Mouse (Mus musculus) intestine, embryonic 16.5 days (tissue): Measurements from ENCODE around the gene Fgfr2. TPM values are rescaled to one million over a fixed set of nuclear protein-coding genes. Genes with fewer than 3 reads are reported as not detected.
A peak's percentile ranks its signal among the peaks of the same experiment; 100 is the strongest.

ENCODE experiments used
- ATAC-seq: fragments of 200-750 bp; cut with Nextera tagmentation; 2 replicates; pipeline ENCODE4 v1.8.0; 2017; ENCODE audit warnings: moderate TSS enrichment, moderate library complexity
- H3K27ac ChIP-seq: fragments of 300-500 bp; sonication (generic); 2 replicates; pipeline ENCODE4 v1.5.1; 2014; ENCODE audit warnings: mild to moderate bottlenecking, low read length
- H3K27me3 ChIP-seq: fragments of 300-500 bp; sonication (generic); replicated peaks from 2 replicates; pipeline ENCODE4 v1.6.1; 2014; ENCODE audit warnings: low read length, control low read depth, mixed read lengths; ENCODE audit not compliant: control insufficient read depth, insufficient read depth
- H3K36me3 ChIP-seq: fragments of 300-500 bp; sonication (generic); 2 replicates; pipeline ENCODE4 v1.6.1; 2014; ENCODE audit warnings: low read length, control low read depth; ENCODE audit not compliant: control insufficient read depth, insufficient read depth
- H3K4me1 ChIP-seq: fragments of 300-500 bp; sonication (generic); 2 replicates; pipeline ENCODE4 v1.6.1; 2014; ENCODE audit warnings: low read length, control low read depth, mixed read lengths; ENCODE audit not compliant: control insufficient read depth, insufficient read depth
- H3K4me2 ChIP-seq: fragments of 300-500 bp; sonication (generic); 2 replicates; pipeline ENCODE4 v1.6.1; 2014; ENCODE audit warnings: low read depth, low read length, control low read depth
- H3K4me3 ChIP-seq: fragments of 300-500 bp; sonication (generic); 2 replicates; pipeline ENCODE4 v1.5.1; 2014; ENCODE audit warnings: mild to moderate bottlenecking, low read length
- H3K9ac ChIP-seq: fragments of 300-500 bp; sonication (generic); 2 replicates; pipeline ENCODE4 v1.6.1; 2014; ENCODE audit warnings: low read depth, low read length
- H3K9me3 ChIP-seq: fragments of 300-500 bp; sonication (generic); 2 replicates; pipeline ENCODE4 v1.6.1; 2016; ENCODE audit warnings: low read length, control low read depth; ENCODE audit not compliant: control insufficient read depth
- WGBS: fragments of 180-500 bp; shearing (Covaris S2); extraction: QIAGEN DNeasy Blood & Tissue Kit; methylation state at CpG from one replicate; pipeline ENCODE4 v1.1.7; 2014; 5-methylcytosine and 5-hydroxymethylcytosine counted together
- polyA plus RNA-seq: library from polyadenylated mRNA; unstranded; fragments of >200 nt; fragmentation: Nextera tagmentation; extraction: Ambion mirVana; gene quantifications from 2 replicates; pipeline ENCODE4 v1.2.1, GENCODE M21; 2015

Gene Fgfr2
- polyA plus RNA-seq, 1 experiment from 2014 or later = 47.3 TPM

DNA sequence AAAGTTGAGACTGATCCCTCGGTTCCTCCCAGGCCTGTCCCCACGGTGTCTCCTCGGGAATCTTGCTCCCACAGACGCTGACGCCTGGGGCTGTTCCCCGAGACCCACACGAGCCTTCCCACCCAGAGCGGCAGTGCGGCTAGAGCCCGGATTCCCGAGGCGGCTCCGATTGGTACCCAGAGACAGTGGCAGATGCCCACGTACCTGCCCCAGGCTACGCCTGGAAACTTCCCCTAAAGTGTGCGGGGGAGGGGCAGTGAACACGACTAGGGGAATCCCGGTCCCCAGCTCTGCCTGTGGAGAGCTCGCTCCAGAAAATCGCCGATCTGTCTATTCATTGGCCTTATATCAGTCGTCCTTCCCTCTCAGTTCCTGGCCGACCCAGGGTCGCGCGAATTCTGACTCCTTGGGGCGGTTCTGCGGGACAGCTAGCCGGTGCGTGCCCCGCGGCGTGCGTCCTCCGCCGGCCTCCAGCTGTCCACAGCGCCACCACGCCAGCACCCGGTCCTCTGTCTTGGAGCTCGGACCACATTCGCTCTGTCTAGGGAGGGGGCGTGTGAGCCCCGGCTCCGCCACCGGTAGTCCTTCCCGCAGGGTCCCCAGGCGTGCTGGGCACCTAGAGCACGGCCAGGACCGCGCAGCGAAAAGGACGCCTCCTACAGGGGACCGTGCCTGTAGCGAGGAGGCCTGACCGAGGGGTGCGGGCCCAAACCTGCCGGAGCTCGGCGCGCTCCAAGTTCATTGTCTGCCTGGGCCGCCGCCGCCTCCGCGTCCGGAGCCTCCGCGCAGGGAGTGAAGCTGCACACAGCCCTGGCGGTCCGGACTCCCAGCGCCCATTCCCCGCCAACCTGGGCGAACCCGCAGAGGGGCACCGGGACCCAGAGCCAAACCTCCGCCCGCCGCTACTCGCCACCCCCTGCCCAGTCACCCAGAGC lies 806.8 kb downstream of the Fgfr2 start:
- Histone ChIP-seq H3K9ac (peak overlapping the region; percentile 89), H3K27ac (peak overlapping the region; percentile 92), H3K4me2 (peak overlapping the region; percentile 90), H3K4me1 (peaks cover 31% of the 10 kb centered on the region), H3K9me3 (no peaks in the 10 kb centered on the region), H3K36me3 (no peaks in the 10 kb centered on the region), H3K27me3 (no peaks in the 10 kb centered on the region), H3K4me3 (peak overlapping the region; percentile 84)
- ATAC-seq = peak; percentile 66
- under 1% methylated on average over 79 of the region's 79 CpGs for WGBS

DNA sequence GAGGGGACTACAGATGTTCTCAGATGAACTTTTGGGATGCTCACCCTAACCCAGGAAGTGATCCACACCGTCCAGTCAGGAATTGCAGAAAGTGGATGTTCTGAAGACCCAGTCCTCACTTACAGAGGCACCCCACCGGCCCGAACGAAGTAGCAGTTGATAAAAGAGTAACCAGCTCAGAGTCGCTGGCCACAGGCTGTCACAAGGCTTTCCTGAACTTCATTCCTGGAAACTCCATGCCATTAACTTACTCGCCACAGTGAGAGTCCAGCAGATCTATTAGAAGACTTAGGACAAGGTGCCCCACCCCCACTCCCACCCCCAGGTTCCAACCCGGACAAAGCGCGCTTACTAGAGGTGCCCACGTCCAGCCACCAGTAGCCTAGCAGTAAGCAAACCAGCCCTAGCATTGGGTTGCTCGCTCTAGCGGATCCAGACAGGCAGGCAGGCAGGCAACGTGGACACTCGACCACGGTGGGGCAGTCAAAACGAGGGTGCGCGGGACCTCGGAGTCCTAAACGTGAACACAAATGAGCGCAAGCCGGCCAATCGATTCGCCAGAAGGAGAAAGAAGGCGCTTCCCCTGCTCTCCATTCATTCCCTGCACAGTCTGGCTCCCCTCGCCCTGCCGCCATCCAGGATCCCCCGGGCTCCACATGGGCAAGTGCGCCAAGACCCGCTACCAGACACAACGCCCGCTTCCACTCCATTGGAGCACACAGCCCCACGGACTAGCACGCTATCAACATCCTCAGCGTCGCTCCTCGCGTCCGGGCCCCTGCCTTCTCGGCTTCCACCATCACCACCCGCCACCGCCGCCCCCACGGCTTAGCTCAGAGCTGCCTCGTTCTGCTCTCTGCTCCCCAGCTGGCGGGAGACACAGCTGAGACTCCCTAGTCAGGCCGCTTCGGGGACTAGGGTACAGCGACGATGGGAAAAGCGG lies 807.7 kb downstream of the Fgfr2 start:
- Histone ChIP-seq H3K4me1 (peaks cover 31% of the 10 kb centered on the region), H3K9ac (peak overlapping the region; percentile 89), H3K36me3 (no peaks in the 10 kb centered on the region), H3K4me3 (peak overlapping the region; percentile 84), H3K27ac (peak overlapping the region; percentile 92), H3K27me3 (no peaks in the 10 kb centered on the region), H3K9me3 (no peaks in the 10 kb centered on the region), H3K4me2 (peak overlapping the region; percentile 90)
- ATAC-seq = peak; percentile 39
- 2% methylated on average over 51 of the region's 51 CpGs for WGBS

DNA sequence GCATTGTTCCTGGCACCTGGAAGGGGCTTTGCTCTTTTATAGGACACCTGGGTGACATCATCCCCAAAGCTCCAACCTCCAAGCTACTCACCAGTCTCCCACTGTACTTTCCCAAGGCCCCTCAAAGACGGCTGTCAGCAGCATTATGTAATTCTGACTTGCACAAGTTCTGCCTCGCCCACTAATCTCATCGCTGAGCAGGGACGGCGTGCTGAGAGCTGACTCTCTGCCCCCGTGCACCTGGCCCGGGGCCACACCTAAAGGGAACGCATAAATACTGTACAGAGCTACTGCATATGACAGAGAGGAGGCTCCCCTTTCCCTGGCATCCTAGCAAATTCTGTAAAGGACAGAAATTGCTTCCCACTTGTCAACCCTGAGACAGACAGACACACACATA lies 810.8 kb downstream of the Fgfr2 start:
- H3K27ac ChIP-seq = 0 out of 2 replicates have a peak overlapping the region, but pooled peaks have one; percentile 2
- H3K4me3 ChIP-seq = no peak overlapping the region
- H3K4me2 ChIP-seq = peak overlapping the region; percentile 13; the same call in 1 of the 2 replicates
- ATAC-seq = peak; percentile 32
- H3K9me3 ChIP-seq = no peaks in the 10 kb centered on the region
- no peaks in the 10 kb centered on the region for H3K36me3 ChIP-seq
- H3K4me1 ChIP-seq = peaks cover 54% of the 10 kb centered on the region
- H3K9ac ChIP-seq = peak overlapping the region; percentile 34; the same call in 1 of the 2 replicates
- no peaks in the 10 kb centered on the region for H3K27me3 ChIP-seq
- 24% methylated on average over 8 of the region's 8 CpGs for WGBS

DNA sequence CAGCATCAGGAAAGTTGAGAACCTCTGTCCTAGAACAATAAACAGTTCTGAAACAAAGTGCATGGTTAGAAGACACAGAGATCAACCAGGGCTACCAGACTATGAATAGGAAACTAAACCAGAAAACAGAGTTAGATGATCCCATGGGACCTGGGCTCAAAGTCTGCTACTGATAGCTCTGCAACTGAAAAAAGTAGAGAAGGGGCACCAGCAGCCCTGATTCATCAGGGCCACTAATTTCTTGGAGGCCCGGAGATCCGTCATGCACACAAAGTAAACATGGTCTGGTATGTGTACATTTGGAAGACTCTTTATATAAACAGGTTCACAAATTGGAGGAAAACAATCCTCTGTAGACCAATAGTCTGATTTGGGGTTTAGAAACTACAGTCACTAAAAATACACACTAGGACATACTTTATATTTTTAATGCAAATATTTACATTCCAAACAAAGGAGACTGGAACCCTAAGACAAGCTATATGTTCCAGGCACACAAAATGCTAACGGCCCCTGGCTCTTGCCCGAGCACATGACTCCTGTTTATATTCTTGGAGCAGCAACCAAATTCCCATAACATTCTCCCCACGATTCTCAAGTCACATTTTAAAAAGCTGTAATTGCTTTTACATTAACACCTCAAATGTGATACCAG lies 814.5 kb downstream of the Fgfr2 start:
- peak overlapping the region; percentile 74 for H3K27ac ChIP-seq
- H3K27me3 ChIP-seq = no peaks in the 10 kb centered on the region
- H3K4me3 ChIP-seq = no peak overlapping the region
- H3K4me1 ChIP-seq = peaks cover 59% of the 10 kb centered on the region
- no peaks in the 10 kb centered on the region for H3K9me3 ChIP-seq
- ATAC-seq = peak; percentile 66
- WGBS = 24% methylated on average over 5 of the region's 5 CpGs
- H3K36me3 ChIP-seq = no peaks in the 10 kb centered on the region
- H3K9ac ChIP-seq = no peak overlapping the region
- peak overlapping the region; percentile 1; the same call in 1 of the 2 replicates for H3K4me2 ChIP-seq

DNA sequence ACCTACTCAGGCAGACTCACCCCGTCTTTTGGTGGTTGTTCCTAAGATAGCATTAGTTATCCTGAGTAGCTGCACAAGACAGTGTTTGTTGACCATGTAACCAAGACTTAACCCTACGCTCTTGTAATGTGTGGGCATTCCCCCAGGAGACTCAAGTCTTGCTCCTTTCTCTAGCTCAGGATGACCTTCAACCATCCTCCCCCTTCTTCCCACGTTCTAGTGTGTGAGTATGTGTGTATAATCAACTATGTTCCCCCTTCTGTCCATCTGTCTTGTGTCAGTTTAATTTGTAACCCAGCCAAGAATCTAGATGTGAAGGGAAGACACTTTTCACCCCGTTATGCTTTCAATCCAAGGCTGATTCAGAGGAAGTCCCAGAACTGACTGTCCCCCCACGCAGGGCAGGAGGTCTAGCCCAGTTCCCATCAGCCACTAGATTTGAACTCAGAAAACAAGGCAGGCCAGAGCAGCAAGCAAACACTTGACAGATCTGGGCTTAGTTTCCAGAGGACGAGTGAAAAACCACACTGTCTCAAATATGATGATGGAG lies 815.4 kb downstream of the Fgfr2 start:
- Histone ChIP-seq H3K36me3 (no peaks in the 10 kb centered on the region), H3K9ac (no peak overlapping the region), H3K4me2 (no peak overlapping the region), H3K27ac (peak overlapping the region; percentile 74), H3K9me3 (no peaks in the 10 kb centered on the region), H3K27me3 (no peaks in the 10 kb centered on the region), H3K4me3 (no peak overlapping the region), H3K4me1 (peaks cover 53% of the 10 kb centered on the region)
- WGBS = 48% methylated on average over 6 of the region's 6 CpGs
- ATAC-seq = peak; percentile 18; the same call in 1 of the 2 replicates

DNA sequence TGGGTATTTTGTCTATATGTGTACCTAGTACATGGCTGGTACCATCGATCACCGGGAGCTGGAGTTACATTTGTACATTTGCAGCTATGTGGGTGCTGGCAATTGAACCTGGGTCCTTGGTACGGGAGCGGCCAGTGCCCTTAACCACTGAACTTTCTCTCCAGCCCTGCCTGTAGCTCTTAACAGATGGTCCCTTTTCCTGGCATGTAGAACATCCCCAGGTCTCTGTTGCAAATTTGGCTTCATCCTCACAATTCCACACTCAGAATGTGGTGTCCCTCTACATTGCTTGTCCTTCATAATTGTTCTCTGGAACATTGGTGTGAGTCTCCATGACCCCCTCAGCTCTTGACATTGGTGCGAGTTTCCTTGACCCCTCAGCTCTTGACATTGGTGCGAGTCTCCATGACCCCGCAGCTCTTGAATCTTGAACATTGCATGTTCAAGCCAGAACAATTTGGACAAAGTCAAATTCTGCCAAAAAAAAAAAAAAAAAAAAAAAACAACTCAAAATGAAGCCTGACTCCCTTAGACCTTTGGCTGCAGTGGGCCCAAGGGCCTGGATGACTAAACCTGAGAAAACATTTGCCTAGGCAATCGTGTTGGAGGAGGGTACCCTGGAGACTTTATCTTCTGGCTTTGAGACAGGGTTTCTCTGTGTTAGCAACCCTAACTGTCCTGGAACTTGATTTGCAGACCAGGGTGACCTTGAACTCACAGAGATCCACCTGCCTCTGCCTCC lies 816.3 kb downstream of the Fgfr2 start:
- H3K27me3 ChIP-seq = no peaks in the 10 kb centered on the region
- H3K4me3 ChIP-seq = no peak overlapping the region
- H3K36me3 ChIP-seq = no peaks in the 10 kb centered on the region
- peaks cover 54% of the 10 kb centered on the region for H3K4me1 ChIP-seq
- no peak for ATAC-seq
- H3K9ac ChIP-seq = no peak overlapping the region
- H3K4me2 ChIP-seq = no peak overlapping the region
- H3K9me3 ChIP-seq = no peaks in the 10 kb centered on the region
- 90% methylated on average over 8 of the region's 8 CpGs for WGBS
- H3K27ac ChIP-seq = 0 out of 2 replicates have a peak overlapping the region, but pooled peaks have one; percentile 21

DNA sequence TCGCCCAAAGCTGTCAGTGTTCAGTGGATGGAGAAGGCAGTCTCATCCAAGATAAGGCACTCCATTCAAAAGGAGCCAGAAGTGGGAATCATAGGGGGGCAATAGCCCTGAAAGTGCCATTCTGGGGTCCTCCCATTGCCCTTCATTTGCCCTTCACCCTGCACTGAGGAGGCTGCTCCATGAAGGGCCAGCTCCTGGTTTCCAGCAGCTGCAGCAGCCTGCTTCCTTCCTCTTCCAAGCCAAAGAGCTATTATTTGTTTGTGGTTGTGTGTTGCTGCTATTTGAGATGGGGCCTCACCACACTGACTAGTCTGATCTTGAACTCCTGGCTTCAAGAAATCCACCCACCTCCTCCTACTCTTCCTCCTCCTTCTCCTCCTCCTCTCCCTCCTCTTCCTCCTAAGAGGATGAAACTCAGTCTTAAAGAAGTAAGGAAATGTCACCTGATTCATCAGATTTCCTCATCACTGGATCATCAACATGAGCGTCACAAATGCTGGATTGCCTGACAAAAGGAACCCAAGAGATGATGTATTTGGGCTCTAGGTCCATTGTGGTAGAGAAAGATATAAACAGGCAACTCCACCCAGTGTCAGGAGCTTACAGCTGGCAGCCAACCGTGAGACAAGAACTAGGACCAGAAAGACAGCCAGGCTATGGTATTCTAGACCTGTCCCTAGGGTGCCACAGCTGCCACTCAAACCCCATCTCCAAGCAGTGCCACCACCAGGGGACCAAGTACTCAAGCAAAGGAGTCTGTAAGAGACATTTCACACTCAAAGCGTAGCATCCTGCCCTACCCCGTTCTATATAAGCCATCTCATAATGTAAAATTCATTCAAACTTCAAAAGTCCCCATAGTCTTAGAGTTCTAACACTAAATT lies 817.4 kb downstream of the Fgfr2 start:
- H3K9ac ChIP-seq = no peak overlapping the region
- 80% methylated on average over 5 of the region's 5 CpGs for WGBS
- H3K27me3 ChIP-seq = no peaks in the 10 kb centered on the region
- no peaks in the 10 kb centered on the region for H3K36me3 ChIP-seq
- H3K4me1 ChIP-seq = peaks cover 59% of the 10 kb centered on the region
- 0 out of 2 replicates have a peak overlapping the region, but pooled peaks have one; percentile 0 for H3K27ac ChIP-seq
- H3K4me3 ChIP-seq = no peak overlapping the region
- H3K9me3 ChIP-seq = no peaks in the 10 kb centered on the region
- no peak for ATAC-seq
- no peak overlapping the region for H3K4me2 ChIP-seq
